Mouse (Mus musculus): ENCODE data around the gene Mip. TPM values are rescaled to one million over a fixed set of nuclear protein-coding genes. Genes with fewer than 3 reads are reported as not detected.
"Not testable (repeated sequence)": the region's sequence is repeated elsewhere in the genome, so short reads cannot be mapped to it uniquely, and the experiment has no call there.

Gene Mip
- polyA plus RNA-seq, 1 experiment: not detected

- Histone ChIP-seq H3K9me3 (ENCODE audit: control insufficient read depth, low read length) (no peaks in the 10 kb centered on the region), H3K4me3 (replicated peaks) (no peak overlapping the region), H3K27me3 (ENCODE audit: control insufficient read depth) (peaks cover 6% of the 10 kb centered on the region; the same call in 1 of the 2 replicates), H3K36me3 (ENCODE audit: control insufficient read depth) (peaks cover 15% of the 10 kb centered on the region), H3K4me1 (ENCODE audit: control insufficient read depth) (peaks cover 34% of the 10 kb centered on the region)
- TF ChIP-seq GATA1 (IDR thresholded peaks at IDR 0.05; ENCODE audit: low read length) (no peak), TAL1 (IDR thresholded peaks at IDR 0.05; ENCODE audit: low read length) (no peak)
Observed at GRCm38 (mm10) chr10:128209311-128210009, 16.2 kb upstream of the Mip start.

GRCm38 (mm10) chr10:128210131-128210530, 15.5 kb upstream of the Mip start:
- no peak for TF ChIP-seq TAL1 (IDR thresholded peaks at IDR 0.05; ENCODE audit: low read length)
- TF ChIP-seq GATA1 (IDR thresholded peaks at IDR 0.05; ENCODE audit: low read length): no peak
- no peaks in the 10 kb centered on the region for H3K9me3 ChIP-seq (ENCODE audit: control insufficient read depth, low read length)
- no peak overlapping the region for H3K4me3 ChIP-seq (replicated peaks)
- H3K36me3 ChIP-seq (ENCODE audit: control insufficient read depth): peaks cover 15% of the 10 kb centered on the region
- peaks cover 34% of the 10 kb centered on the region for H3K4me1 ChIP-seq (ENCODE audit: control insufficient read depth)
- H3K27me3 ChIP-seq (ENCODE audit: control insufficient read depth): peaks cover 6% of the 10 kb centered on the region; the same call in 1 of the 2 replicates

GRCm38 (mm10) chr10:128210954-128211353, 14.7 kb upstream of the Mip start:
- TF ChIP-seq TAL1 (IDR thresholded peaks at IDR 0.05; ENCODE audit: low read length) (no peak), GATA1 (IDR thresholded peaks at IDR 0.05; ENCODE audit: low read length) (no peak)
- Histone ChIP-seq H3K36me3 (ENCODE audit: control insufficient read depth) (peaks cover 15% of the 10 kb centered on the region), H3K4me3 (replicated peaks) (peak overlapping the region; percentile 70), H3K4me1 (ENCODE audit: control insufficient read depth) (peaks cover 34% of the 10 kb centered on the region), H3K9me3 (ENCODE audit: control insufficient read depth, low read length) (no peaks in the 10 kb centered on the region), H3K27me3 (ENCODE audit: control insufficient read depth) (peaks cover 6% of the 10 kb centered on the region; the same call in 1 of the 2 replicates)

GRCm38 (mm10) chr10:128211390-128212108, 14.1 kb upstream of the Mip start, which contains the start of gene Spryd4:
Spryd4 (minus strand) TSS chr10:128211807.
- Histone ChIP-seq H3K9me3 (ENCODE audit: control insufficient read depth, low read length) (no peaks in the 10 kb centered on the region), H3K27me3 (ENCODE audit: control insufficient read depth) (peaks cover 6% of the 10 kb centered on the region; the same call in 1 of the 2 replicates), H3K4me3 (replicated peaks) (peak within 1 kb of the TSS; percentile 70), H3K4me1 (ENCODE audit: control insufficient read depth) (peaks cover 34% of the 10 kb centered on the region), H3K36me3 (ENCODE audit: control insufficient read depth) (peaks cover 13% of the 10 kb centered on the region)
- no peak for TF ChIP-seq GATA1 (IDR thresholded peaks at IDR 0.05; ENCODE audit: low read length)
- no peak for TF ChIP-seq TAL1 (IDR thresholded peaks at IDR 0.05; ENCODE audit: low read length)

- no peaks in the 10 kb centered on the region for H3K9me3 ChIP-seq (ENCODE audit: control insufficient read depth, low read length)
- H3K4me3 ChIP-seq (replicated peaks): peak overlapping the region; percentile 70
- peaks cover 34% of the 10 kb centered on the region for H3K4me1 ChIP-seq (ENCODE audit: control insufficient read depth)
- H3K36me3 ChIP-seq (ENCODE audit: control insufficient read depth): peaks cover 9% of the 10 kb centered on the region
- H3K27me3 ChIP-seq (ENCODE audit: control insufficient read depth): peaks cover 6% of the 10 kb centered on the region; the same call in 1 of the 2 replicates
- TF ChIP-seq TAL1 (IDR thresholded peaks at IDR 0.05; ENCODE audit: low read length): no peak
- TF ChIP-seq GATA1 (IDR thresholded peaks at IDR 0.05; ENCODE audit: low read length): no peak
Observed at GRCm38 (mm10) chr10:128212148-128212547, 13.5 kb upstream of the Mip start.

- Histone ChIP-seq H3K4me3 (replicated peaks) (peak overlapping the region; percentile 61), H3K4me1 (ENCODE audit: control insufficient read depth) (peaks cover 38% of the 10 kb centered on the region), H3K9me3 (ENCODE audit: control insufficient read depth, low read length) (no peaks in the 10 kb centered on the region), H3K36me3 (ENCODE audit: control insufficient read depth) (peaks cover 7% of the 10 kb centered on the region), H3K27me3 (ENCODE audit: control insufficient read depth) (peaks cover 6% of the 10 kb centered on the region; the same call in 1 of the 2 replicates)
- TF ChIP-seq TAL1 (IDR thresholded peaks at IDR 0.05; ENCODE audit: low read length) (no peak), GATA1 (IDR thresholded peaks at IDR 0.05; ENCODE audit: low read length) (no peak)
Observed at GRCm38 (mm10) chr10:128212871-128213323, 12.7 kb upstream of the Mip start.

GRCm38 (mm10) chr10:128214112-128214511, 11.5 kb upstream of the Mip start:
- H3K4me3 ChIP-seq (replicated peaks): not testable (repeated sequence)

GRCm38 (mm10) chr10:128214981-128215380, 10.7 kb upstream of the Mip start:
- TF ChIP-seq GATA1 (IDR thresholded peaks at IDR 0.05; ENCODE audit: low read length): no peak
- TF ChIP-seq TAL1 (IDR thresholded peaks at IDR 0.05; ENCODE audit: low read length): no peak

More at GRCm38 (mm10) chr10:128214112-128214511, 11.5 kb upstream of the Mip start:
- not testable (repeated sequence) for H3K27me3 ChIP-seq (ENCODE audit: control insufficient read depth); H3K9me3 ChIP-seq (ENCODE audit: control insufficient read depth, low read length); H3K36me3 ChIP-seq (ENCODE audit: control insufficient read depth)
- peaks cover 48% of the 10 kb centered on the region for H3K4me1 ChIP-seq (ENCODE audit: control insufficient read depth)

More at GRCm38 (mm10) chr10:128214981-128215380, 10.7 kb upstream of the Mip start:
- peaks cover 6% of the 10 kb centered on the region; the same call in 1 of the 2 replicates for H3K27me3 ChIP-seq (ENCODE audit: control insufficient read depth)
- H3K9me3 ChIP-seq (ENCODE audit: control insufficient read depth, low read length): no peaks in the 10 kb centered on the region
- no peaks in the 10 kb centered on the region for H3K36me3 ChIP-seq (ENCODE audit: control insufficient read depth)
- H3K4me3 ChIP-seq (replicated peaks): no peak overlapping the region
- peaks cover 52% of the 10 kb centered on the region for H3K4me1 ChIP-seq (ENCODE audit: control insufficient read depth)
